Mouse (Mus musculus) embryo, embryonic 10.5 days (tissue): ENCODE data around the gene Wdr34.

Experiments used
- DNase-seq: peaks from one replicate; pipeline ENCODE4 v3.0.0-alpha.2; 2015; ENCODE audit warnings: low spot score

Gene Wdr34

GRCm38 (mm10) chr2:30032244-30032846, 16.3 kb downstream of the Wdr34 start:
- no peak for DNase-seq

GRCm38 (mm10) chr2:30026997-30027396, 21.7 kb downstream of the Wdr34 start:
- no peak for DNase-seq

- no peak for DNase-seq
Observed at GRCm38 (mm10) chr2:30025454-30025853, 23.2 kb downstream of the Wdr34 start.

- no peak for DNase-seq
Observed at GRCm38 (mm10) chr2:30014326-30014966, 34.2 kb downstream of the Wdr34 start.

GRCm38 (mm10) chr2:30010840-30011281, 37.8 kb downstream of the Wdr34 start:
- DNase-seq = no peak

- no peak for DNase-seq
Observed at GRCm38 (mm10) chr2:30009101-30009500, 39.6 kb downstream of the Wdr34 start.

- no peak for DNase-seq
Observed at GRCm38 (mm10) chr2:29991962-29992361, 56.7 kb downstream of the Wdr34 start.
